Mouse (Mus musculus) left cerebral cortex, adult 11 months (tissue): ENCODE measurements around the gene Nkx2-5.

Experiments used
- DNase-seq: peaks from one replicate; pipeline ENCODE4 v3.0.0; 2022; ENCODE audit warnings: low spot score

The Nkx2-5 gene

GRCm38 (mm10) chr17:26789460-26790268 lies 55.1 kb downstream of the Nkx2-5 start:
- no peak for DNase-seq

GRCm38 (mm10) chr17:26788986-26789385 lies 55.8 kb downstream of the Nkx2-5 start:
- DNase-seq: no peak
